Mouse (Mus musculus) mesoderm, embryonic 11.5 days (tissue): ENCODE data around the gene Sdf2l1.

Experiments used
- DNase-seq: peaks from one replicate; pipeline ENCODE4 v3.0.0-alpha.2; 2012; ENCODE audit warnings: low read depth, low spot score

Gene Sdf2l1

GRCm38 (mm10) chr16:17124119-17124870, 7.9 kb downstream of the Sdf2l1 start:
- peak; percentile 85 for DNase-seq

- DNase-seq, result no peak
Measured at GRCm38 (mm10) chr16:17121569-17121968, 10.6 kb downstream of the Sdf2l1 start.

GRCm38 (mm10) chr16:17117309-17117799, 14.8 kb downstream of the Sdf2l1 start:
- no peak for DNase-seq

DNA sequence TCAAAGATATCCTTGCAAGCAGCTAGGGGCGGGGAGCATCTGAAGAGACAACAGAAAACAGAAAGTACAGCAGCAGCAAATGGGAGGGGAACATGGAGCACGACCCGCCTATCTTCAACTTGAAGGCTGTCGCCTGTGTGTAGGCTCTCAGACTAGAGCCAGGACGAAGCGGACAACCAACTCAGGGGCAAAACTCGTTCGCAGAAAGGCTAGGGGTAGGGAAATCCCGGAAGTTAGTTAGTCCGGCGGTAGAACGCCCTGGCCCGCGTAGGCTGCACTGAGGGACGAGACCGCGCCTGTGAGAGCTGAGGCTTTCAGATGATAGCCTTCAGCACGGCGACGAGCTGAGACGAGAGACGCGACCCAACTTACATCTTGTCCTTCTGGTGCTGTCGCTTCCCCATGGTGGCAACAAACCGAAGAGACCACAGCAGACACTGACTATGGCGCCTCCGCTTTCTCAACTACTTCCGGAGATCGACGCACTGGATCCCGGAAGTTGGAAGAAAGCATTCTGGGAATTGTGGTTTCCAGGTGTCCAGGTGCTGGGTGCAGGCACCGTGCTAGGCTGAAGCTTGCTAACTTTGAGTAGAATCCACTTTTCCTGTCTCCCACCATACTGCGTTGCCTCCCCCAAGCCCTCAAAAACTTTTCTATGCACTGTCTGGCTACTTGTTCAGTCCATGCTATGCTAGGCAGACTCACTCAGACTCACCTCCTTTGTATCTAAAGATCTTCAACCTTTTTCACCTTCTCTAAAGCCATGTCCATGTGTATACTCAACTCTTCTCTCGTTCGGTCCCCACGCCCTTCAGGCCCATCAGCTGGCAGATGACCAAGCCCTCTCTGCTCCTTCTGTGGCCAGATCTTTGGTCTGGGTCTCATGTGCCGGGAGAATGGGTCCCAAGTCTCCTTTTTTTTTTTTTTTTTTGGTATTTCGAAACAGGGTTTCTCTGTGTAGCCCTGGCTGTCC, 21.1 kb downstream of the Sdf2l1 start, which contains the start of gene Ppil2:
Gene Ppil2 (minus strand): TSS at position 487 of the 973 bp plus-strand sequence.
- DNase-seq, result peak; percentile 79

DNA sequence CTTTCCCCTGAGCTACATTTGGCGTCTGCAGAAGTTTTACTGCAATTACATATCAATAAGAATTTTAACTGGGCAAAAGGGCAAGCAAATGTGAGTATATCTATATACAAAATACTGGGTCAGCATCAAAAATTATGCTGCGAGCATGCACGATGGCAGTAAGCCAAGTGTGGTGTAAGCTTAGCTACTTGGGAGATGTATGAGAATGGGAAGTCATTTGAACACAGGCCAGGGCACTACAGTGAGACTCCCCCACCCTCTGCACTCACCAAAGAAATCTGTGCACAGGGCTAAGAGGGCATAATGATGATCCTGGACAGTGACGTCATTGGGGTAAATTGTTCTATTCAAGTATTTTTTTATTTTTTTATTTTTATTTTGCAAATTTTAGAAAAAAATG, 27.6 kb downstream of the Sdf2l1 start:
- DNase-seq, result no peak

GRCm38 (mm10) chr16:17102630-17103220, 29.5 kb downstream of the Sdf2l1 start:
- no peak for DNase-seq

- DNase-seq, result no peak
Measured at GRCm38 (mm10) chr16:17096938-17097337, 35.2 kb downstream of the Sdf2l1 start.

GRCm38 (mm10) chr16:17088346-17088745, 43.8 kb downstream of the Sdf2l1 start:
- DNase-seq, result no peak

- DNase-seq, result no peak
Measured at GRCm38 (mm10) chr16:17086669-17087193, 45.5 kb downstream of the Sdf2l1 start.

GRCm38 (mm10) chr16:17086241-17086640, 45.9 kb downstream of the Sdf2l1 start:
- no peak for DNase-seq

- no peak for DNase-seq
Measured at GRCm38 (mm10) chr16:17085636-17086035, 46.5 kb downstream of the Sdf2l1 start.

DNA sequence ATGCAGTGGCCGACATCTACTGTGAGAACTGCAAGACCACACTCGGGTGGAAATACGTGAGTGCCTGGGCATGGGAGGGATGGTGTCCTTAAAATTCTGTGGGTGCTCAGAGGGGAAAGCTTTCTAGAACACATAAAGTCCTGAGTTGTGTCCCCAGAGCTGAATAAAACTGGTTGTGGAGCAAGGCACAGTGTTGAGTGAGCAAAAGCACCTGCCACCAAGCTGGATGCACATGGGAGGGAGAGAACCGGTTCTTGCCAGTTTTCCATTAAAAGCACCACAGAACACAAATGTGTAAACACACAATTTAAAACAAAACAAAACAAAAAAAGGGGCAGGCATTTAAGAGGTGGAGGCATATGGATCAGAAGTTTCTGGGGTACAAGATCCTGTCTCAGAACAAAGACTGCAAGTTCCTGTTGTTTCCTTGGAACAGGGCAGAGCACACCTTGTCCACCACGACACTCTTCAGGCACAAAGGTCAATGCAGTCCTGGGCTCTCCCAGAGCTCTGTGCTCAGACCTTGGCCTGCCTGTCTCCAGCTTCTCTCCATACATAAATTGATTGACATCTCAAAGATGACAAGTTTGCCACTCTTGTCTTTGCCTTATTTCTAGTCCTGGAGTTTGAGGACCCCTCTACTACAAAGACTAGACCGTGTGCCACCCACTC, 49.9 kb downstream of the Sdf2l1 start:
- DNase-seq, result no peak
